Mouse (Mus musculus) liver, postnatal 0 days (tissue): ENCODE measurements around the gene Olfr224.

Experiments
- CTCF ChIP-seq: sonication (generic); IDR thresholded peaks from 2 replicates; pipeline ENCODE4 v1.5.1; 2016; ENCODE audit warnings: antibody characterized with exemption, low read depth
- EP300 ChIP-seq: IDR thresholded peaks from 2 replicates; pipeline ENCODE4 v1.6.1; 2016; ENCODE audit warnings: antibody characterized with exemption, low read depth, mild to moderate bottlenecking

GRCm38 (mm10) chr11:58588620-58589250, 18.4 kb upstream of the Olfr224 start:
- TF ChIP-seq CTCF (no peak), EP300 (no peak)
